Mouse (Mus musculus) hindbrain, embryonic 14.5 days (tissue): ENCODE results near the gene Dock4. TPM values are rescaled to one million over a fixed set of nuclear protein-coding genes. Genes with fewer than 3 reads are reported as not detected.

Source experiments
- ATAC-seq: fragments of 200-750 bp; cut with Nextera tagmentation; 2 replicates; pipeline ENCODE4 v1.8.0; 2017; ENCODE audit warnings: moderate number of reproducible peaks, mild to moderate bottlenecking, moderate TSS enrichment, moderate library complexity; ENCODE audit not compliant: low FRiP score
- DNase-seq: peaks from one replicate; pipeline ENCODE4 v3.0.0-alpha.2; 2015; ENCODE audit warnings: low spot score
- H3K27ac ChIP-seq: fragments of 300-500 bp; sonication (generic); 2 replicates; pipeline ENCODE4 v1.5.1; 2014; ENCODE audit warnings: mild to moderate bottlenecking, moderate library complexity
- H3K27me3 ChIP-seq: fragments of 300-500 bp; sonication (generic); 2 replicates; pipeline ENCODE4 v1.6.1; 2014; ENCODE audit warnings: mild to moderate bottlenecking, low read length, mixed read lengths; ENCODE audit not compliant: control insufficient read depth, insufficient read depth
- H3K36me3 ChIP-seq: fragments of 300-500 bp; sonication (generic); replicated peaks from 2 replicates; pipeline ENCODE4 v1.6.1; 2014; ENCODE audit not compliant: control insufficient read depth, insufficient read depth
- H3K4me1 ChIP-seq: fragments of 300-500 bp; sonication (generic); replicated peaks from 2 replicates; pipeline ENCODE4 v1.6.1; 2014; ENCODE audit warnings: antibody characterized with exemption, low read length, mixed read lengths; ENCODE audit not compliant: control insufficient read depth, insufficient read depth
- H3K4me2 ChIP-seq: fragments of 300-500 bp; sonication (generic); replicated peaks from 2 replicates; pipeline ENCODE4 v1.6.1; 2014; ENCODE audit warnings: mild to moderate bottlenecking, moderate library complexity
- H3K4me3 ChIP-seq: fragments of 300-500 bp; sonication (generic); replicated peaks from 2 replicates; pipeline ENCODE4 v1.5.1; 2014; ENCODE audit warnings: mild to moderate bottlenecking, low read length
- H3K9ac ChIP-seq: fragments of 300-500 bp; sonication (generic); 2 replicates; pipeline ENCODE4 v1.6.1; 2014
- H3K9me3 ChIP-seq: fragments of 300-500 bp; sonication (generic); 2 replicates; pipeline ENCODE4 v1.6.1; 2016; ENCODE audit warnings: low read length; ENCODE audit not compliant: control insufficient read depth
- WGBS: fragments of 180-500 bp; shearing (Covaris S2); extraction: QIAGEN DNeasy Blood & Tissue Kit; methylation state at CpG from one replicate; pipeline ENCODE4 v1.1.7; 2014; 5-methylcytosine and 5-hydroxymethylcytosine counted together
- polyA plus RNA-seq: library from polyadenylated mRNA; unstranded; fragments of >200 nt; fragmentation: Nextera tagmentation; extraction: Ambion mirVana; gene quantifications from 2 replicates; pipeline ENCODE4 v1.2.1, GENCODE M21; 2014

The Dock4 gene
- polyA plus RNA-seq, 1 experiment from 2014 or later, result 34.1 TPM

DNA sequence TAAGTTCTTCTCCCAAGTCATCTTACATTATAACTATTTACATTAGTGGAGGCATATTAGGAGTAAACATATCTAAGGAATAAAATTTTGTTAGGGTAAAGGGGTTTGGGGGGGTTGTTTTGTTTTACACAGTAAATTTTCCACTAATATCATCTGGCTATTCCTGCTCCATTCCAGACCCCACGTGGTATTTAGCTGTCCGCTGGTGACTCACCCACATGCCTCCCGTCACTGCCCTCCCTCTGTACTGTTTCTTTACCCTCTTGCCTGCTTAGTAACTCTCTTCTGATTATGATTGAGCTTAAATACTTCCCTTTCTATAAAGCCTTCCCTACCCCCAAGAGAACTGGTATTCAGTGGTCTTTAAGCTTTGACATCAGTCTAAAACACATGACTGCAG lies 266.5 kb downstream of the Dock4 start:
- Histone ChIP-seq H3K36me3 (peaks cover 12% of the 10 kb centered on the region), H3K4me1 (no peaks in the 10 kb centered on the region), H3K9ac (no peak overlapping the region), H3K4me2 (no peak overlapping the region), H3K9me3 (no peaks in the 10 kb centered on the region), H3K27me3 (no peaks in the 10 kb centered on the region), H3K4me3 (no peak overlapping the region), H3K27ac (no peak overlapping the region)
- 92% methylated on average over 3 of the region's 3 CpGs for WGBS
- no peak for DNase-seq
- no peak for ATAC-seq

GRCm38 (mm10) chr12:40714288-40714687 lies 268.5 kb downstream of the Dock4 start:
- Histone ChIP-seq H3K27me3 (no peaks in the 10 kb centered on the region), H3K4me1 (no peaks in the 10 kb centered on the region), H3K36me3 (peaks cover 12% of the 10 kb centered on the region), H3K4me3 (no peak overlapping the region), H3K9ac (no peak overlapping the region), H3K27ac (no peak overlapping the region), H3K9me3 (no peaks in the 10 kb centered on the region), H3K4me2 (no peak overlapping the region)
- ATAC-seq, result no peak
- WGBS, result 29% methylated on average over 5 of the region's 5 CpGs
- DNase-seq, result no peak

- H3K4me1 ChIP-seq, result no peaks in the 10 kb centered on the region
- no peak overlapping the region for H3K27ac ChIP-seq
- no peak overlapping the region for H3K4me2 ChIP-seq
- DNase-seq (no peak), ATAC-seq (no peak)
- H3K4me3 ChIP-seq, result no peak overlapping the region
- WGBS, result 86% methylated on average over 2 of the region's 2 CpGs
- no peak overlapping the region for H3K9ac ChIP-seq
- no peaks in the 10 kb centered on the region for H3K27me3 ChIP-seq
- peaks cover 5% of the 10 kb centered on the region; the same call in 1 of the 2 replicates for H3K9me3 ChIP-seq
- peaks cover 9% of the 10 kb centered on the region; the same call in 1 of the 2 replicates for H3K36me3 ChIP-seq
Observed at GRCm38 (mm10) chr12:40715174-40715573, 269.4 kb downstream of the Dock4 start.

GRCm38 (mm10) chr12:40728373-40728772 lies 282.6 kb downstream of the Dock4 start:
- no peak overlapping the region for H3K4me3 ChIP-seq
- ATAC-seq (no peak), DNase-seq (no peak)
- H3K27me3 ChIP-seq, result no peaks in the 10 kb centered on the region
- no peak overlapping the region for H3K27ac ChIP-seq
- no peaks in the 10 kb centered on the region for H3K4me1 ChIP-seq
- H3K9me3 ChIP-seq, result no peaks in the 10 kb centered on the region
- no peak overlapping the region for H3K4me2 ChIP-seq
- H3K9ac ChIP-seq, result no peak overlapping the region
- 81% methylated on average over 2 of the region's 2 CpGs for WGBS
- peaks cover 14% of the 10 kb centered on the region; the same call in 1 of the 2 replicates for H3K36me3 ChIP-seq

DNA sequence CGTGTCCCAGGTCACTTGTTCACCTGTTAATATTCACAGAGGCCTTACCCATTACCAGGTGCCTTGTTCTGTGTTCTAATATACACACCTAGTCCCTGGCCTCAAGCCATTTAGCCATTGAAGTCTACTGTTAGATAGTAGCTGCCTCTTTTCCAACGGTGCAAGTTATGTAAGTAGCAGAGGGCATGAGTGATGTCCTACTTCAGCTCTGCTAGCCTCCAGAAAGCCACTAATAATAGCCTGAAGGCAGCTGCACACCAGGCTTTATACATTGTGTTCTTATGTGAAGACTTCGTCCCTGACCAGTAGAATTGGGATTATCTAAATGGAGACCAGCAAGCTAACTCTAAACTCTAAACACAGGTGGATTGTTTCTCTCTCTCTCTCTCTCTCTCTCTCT lies 285.0 kb downstream of the Dock4 start:
- DNase-seq (no peak), ATAC-seq (no peak)
- Histone ChIP-seq H3K36me3 (peaks cover 22% of the 10 kb centered on the region; the same call in 1 of the 2 replicates), H3K27me3 (no peaks in the 10 kb centered on the region), H3K9me3 (no peaks in the 10 kb centered on the region), H3K4me1 (no peaks in the 10 kb centered on the region), H3K9ac (no peak overlapping the region), H3K27ac (no peak overlapping the region), H3K4me2 (no peak overlapping the region), H3K4me3 (no peak overlapping the region)
- WGBS, result 86% methylated on average over 3 of the region's 3 CpGs

DNA sequence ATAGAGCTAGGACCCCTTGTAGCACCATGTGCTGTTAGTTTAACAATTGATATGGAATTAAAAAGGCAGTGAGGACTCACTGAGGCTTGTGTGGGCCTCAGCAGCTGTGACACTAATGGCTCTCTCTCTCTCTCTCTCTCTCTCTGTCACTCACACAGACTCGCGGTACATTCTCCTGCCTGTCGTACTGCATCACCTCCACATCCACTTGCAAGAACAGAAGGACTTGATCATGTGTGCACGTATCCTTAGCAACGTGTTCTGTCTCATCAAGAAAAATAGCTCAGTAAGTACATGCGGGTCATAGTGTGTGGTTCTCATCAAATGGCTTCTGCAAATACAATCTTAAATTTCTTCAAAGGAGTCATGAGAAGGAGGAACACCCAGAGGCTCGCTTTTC lies 299.7 kb downstream of the Dock4 start:
- Histone ChIP-seq H3K9me3 (no peaks in the 10 kb centered on the region), H3K9ac (no peak overlapping the region), H3K36me3 (peaks cover 38% of the 10 kb centered on the region), H3K4me2 (no peak overlapping the region), H3K4me1 (no peaks in the 10 kb centered on the region), H3K27ac (no peak overlapping the region), H3K4me3 (no peak overlapping the region), H3K27me3 (no peaks in the 10 kb centered on the region)
- WGBS, result 73% methylated on average over 7 of the region's 7 CpGs
- ATAC-seq (no peak), DNase-seq (no peak)

GRCm38 (mm10) chr12:40746081-40746480 lies 300.3 kb downstream of the Dock4 start:
- Histone ChIP-seq H3K4me2 (no peak overlapping the region), H3K4me1 (no peaks in the 10 kb centered on the region), H3K9me3 (no peaks in the 10 kb centered on the region), H3K27ac (no peak overlapping the region), H3K4me3 (no peak overlapping the region), H3K9ac (no peak overlapping the region), H3K36me3 (peaks cover 38% of the 10 kb centered on the region), H3K27me3 (no peaks in the 10 kb centered on the region)
- peak; percentile 21; the same call in 1 of the 2 replicates for ATAC-seq
- WGBS, result 85% methylated on average over 3 of the region's 3 CpGs
- no peak for DNase-seq

- Histone ChIP-seq H3K36me3 (no peaks in the 10 kb centered on the region; the same call in 1 of the 2 replicates), H3K27ac (no peak overlapping the region), H3K27me3 (no peaks in the 10 kb centered on the region), H3K9ac (no peak overlapping the region), H3K4me3 (no peak overlapping the region), H3K4me2 (no peak overlapping the region), H3K9me3 (no peaks in the 10 kb centered on the region), H3K4me1 (no peaks in the 10 kb centered on the region)
- no peak for DNase-seq
- no peak for ATAC-seq
- WGBS, result 95% methylated on average over 2 of the region's 2 CpGs
Observed at GRCm38 (mm10) chr12:40759281-40759680, 313.5 kb downstream of the Dock4 start.

- DNase-seq, result no peak
- Histone ChIP-seq H3K4me2 (no peak overlapping the region), H3K9me3 (no peaks in the 10 kb centered on the region), H3K27ac (no peak overlapping the region), H3K9ac (no peak overlapping the region), H3K36me3 (peaks cover 21% of the 10 kb centered on the region), H3K4me1 (no peaks in the 10 kb centered on the region), H3K27me3 (no peaks in the 10 kb centered on the region), H3K4me3 (no peak overlapping the region)
- WGBS, result 58% methylated on average over 8 of the region's 8 CpGs
- no peak; the same call in 1 of the 2 replicates for ATAC-seq
Observed at GRCm38 (mm10) chr12:40767258-40767816, 321.6 kb downstream of the Dock4 start.

DNA sequence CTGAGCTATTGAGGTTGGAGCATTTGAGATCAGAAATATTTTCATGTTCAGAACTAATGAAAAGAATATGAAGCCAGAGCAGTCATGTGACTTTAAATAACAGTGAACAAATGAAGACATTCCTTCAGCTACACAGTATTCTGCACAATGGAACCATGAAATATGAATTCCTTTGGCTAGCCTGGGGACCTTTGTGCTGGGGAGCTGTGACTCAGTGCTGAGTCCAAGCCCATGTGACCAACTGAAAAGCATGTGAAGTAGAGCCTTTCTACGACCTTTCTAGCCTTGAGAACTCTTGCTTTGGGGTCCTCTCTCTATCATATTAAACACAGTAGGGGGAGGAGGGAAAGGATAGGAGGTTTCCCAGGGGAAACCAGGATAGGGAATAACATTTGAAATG lies 327.3 kb downstream of the Dock4 start:
- H3K4me2 ChIP-seq, result no peak overlapping the region
- H3K4me3 ChIP-seq, result no peak overlapping the region
- no peak overlapping the region for H3K27ac ChIP-seq
- no peak overlapping the region for H3K9ac ChIP-seq
- no peaks in the 10 kb centered on the region for H3K4me1 ChIP-seq
- ATAC-seq (no peak), DNase-seq (no peak)
- WGBS, result 80% methylated on average over 1 of the region's 1 CpGs
- H3K27me3 ChIP-seq, result no peaks in the 10 kb centered on the region
- H3K9me3 ChIP-seq, result no peaks in the 10 kb centered on the region
- 0 out of 2 replicates have a peak, but pooled peaks cover under 1% of the 10 kb centered on the region for H3K36me3 ChIP-seq
